Mouse (Mus musculus) adrenal gland (tissue): ENCODE data around the gene Klhl42.

ENCODE experiments used
- intact Hi-C: fragments of 180-260 bp; cut with DNase I; formaldehyde crosslinking; loops from one replicate; pipeline ENCODE4 v1.15.1; 2025

Gene Klhl42

DNA sequence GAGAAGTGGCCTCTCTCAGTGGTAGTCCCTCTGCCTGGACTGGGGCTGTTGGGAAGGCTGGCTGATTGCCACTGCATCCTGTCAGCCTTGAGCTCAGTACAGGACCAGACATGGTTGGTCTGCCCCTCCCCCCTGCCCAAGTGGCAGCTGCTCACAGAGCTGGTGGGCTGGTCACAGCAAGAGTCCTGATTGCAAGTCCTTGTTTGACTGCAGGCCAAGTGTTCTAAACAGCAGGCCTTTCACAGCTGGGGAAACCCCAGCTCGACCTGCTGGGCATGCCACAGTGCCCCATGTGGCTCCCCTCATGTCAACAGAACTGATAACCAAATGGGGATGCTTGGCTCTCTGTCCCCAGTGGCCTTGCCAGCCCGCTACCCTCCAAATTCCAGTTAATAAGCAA is 54.1 kb downstream of the Klhl42 start:
- intact Hi-C loops: no loop called here

DNA sequence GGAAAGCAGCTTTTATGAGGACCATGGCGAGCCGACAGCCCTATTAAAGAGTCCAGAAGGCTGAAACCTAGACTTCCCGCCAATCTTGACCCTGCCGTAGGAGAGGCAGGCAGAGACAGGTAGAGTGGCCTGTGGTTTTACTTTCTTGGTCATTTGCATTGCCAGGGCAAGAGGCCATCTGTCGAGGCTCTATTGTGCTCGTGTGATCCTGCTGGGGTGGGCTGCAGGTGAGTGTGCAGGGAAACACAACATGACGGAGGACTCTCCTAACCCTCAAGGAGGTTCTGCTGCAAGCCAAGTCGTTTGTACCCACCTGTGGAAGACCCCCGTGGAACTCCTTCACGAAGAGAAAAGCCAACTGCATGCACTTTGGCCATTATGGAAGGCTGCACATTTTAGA is 54.6 kb downstream of the Klhl42 start:
- intact Hi-C loops: no loop called here

GRCm38 (mm10) chr6:147151069-147151468 is 59.9 kb downstream of the Klhl42 start:
- intact Hi-C loops: no loop called here

DNA sequence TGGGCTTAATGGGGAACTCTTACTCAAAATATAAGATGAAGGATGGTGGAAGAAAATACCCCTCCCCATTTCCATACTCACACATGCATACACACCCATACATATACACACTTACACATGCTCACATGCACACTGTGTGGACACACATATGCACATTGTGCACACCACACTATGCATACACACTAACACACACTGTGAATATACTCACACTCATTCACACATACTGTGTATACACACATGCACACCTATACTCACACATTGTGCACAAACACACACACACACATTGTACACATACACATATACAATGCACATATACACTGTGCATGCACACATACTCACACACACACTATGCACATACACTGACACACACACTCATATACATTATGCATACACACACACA is 60.7 kb downstream of the Klhl42 start:
- intact Hi-C loops: no loop called here

DNA sequence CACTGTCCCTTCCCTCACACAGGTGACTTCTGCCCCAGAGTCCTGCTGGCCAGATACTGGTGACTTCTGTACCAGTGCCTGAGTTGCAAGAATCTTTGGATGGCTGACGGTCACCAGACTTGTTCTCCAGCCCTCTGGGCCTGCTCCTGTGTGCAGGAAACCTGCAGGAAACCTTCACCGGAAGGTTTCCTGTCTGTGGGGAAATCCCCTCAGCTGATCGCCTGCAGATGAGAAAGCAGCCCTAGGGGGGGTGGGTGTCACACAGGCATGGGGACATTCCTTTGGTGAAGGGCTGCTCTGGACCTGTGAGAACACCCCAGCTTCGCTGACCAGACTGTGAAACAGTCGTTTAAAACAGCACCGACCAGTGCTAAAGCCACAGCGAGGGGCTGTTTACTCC is 63.9 kb downstream of the Klhl42 start:
- intact Hi-C loops: no loop called here

DNA sequence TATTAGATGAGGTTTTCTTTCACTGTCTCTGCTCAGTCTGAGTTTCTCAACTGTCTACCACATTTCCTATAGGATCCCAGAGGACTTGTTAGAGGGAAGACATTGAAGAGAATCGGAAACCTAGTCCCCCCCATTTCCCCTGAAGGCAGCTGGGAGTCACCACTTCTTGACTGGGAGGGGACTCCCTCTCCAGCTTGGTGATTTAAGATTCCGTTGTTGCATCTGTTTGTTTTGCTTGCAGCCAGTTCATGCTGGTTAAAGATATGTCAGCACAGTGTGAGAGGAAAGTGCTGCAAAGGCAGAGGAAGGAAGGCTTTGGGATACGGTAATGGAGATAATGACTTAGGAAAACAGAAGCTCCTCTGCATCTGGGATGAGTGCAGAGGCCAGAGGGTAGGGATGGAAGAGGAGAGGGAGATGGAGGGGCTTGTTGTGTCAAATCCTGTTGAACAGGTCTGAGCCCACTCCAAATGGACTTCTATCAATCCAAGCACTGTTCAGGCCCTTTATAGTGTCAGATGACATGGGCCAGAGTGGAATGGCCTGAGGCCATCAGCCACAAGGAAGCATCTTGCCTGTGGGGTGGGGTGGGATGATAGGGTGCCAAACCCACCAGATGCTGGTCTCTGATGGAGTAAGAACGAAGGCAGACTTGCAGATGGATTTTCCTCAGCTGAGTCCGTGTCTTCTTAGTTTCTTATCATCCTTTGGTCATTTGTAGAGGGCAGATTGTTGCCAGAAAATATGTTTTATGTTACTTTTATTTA is 70.8 kb downstream of the Klhl42 start:
- intact Hi-C loops: no loop called here
